Mouse (Mus musculus): ENCODE results near the gene Spi1. TPM values are rescaled to one million over a fixed set of nuclear protein-coding genes. Genes with fewer than 3 reads are reported as not detected.

Spi1 gene
- polyA plus RNA-seq, 1 experiment from 2014 or later: 6.9 TPM

- Histone ChIP-seq H3K27me3 (replicated peaks; ENCODE audit: control insufficient read depth, insufficient read depth, low read length) (no peaks in the 10 kb centered on the region; the same call in 1 of the 2 replicates), H3K9me3 (ENCODE audit: control insufficient read depth, low read length) (no peaks in the 10 kb centered on the region), H3K9ac (ENCODE audit: low read length) (no peak overlapping the region), H3K27ac (ENCODE audit: low read depth) (no peak overlapping the region), H3K4me2 (ENCODE audit: low read length) (no peak overlapping the region), H3K4me1 (replicated peaks; ENCODE audit: control insufficient read depth, insufficient read depth, low read length) (0 out of 2 replicates have a peak, but pooled peaks cover 3% of the 10 kb centered on the region), H3K4me3 (ENCODE audit: low read depth, low read length) (no peak overlapping the region), H3K36me3 (ENCODE audit: control insufficient read depth, insufficient read depth, low read length) (no peaks in the 10 kb centered on the region)
- WGBS: 74% methylated on average over 10 of the region's 10 CpGs
- no peak for DNase-seq (ENCODE audit: low spot score)
- ATAC-seq (replicated peaks; ENCODE audit: low FRiP score, low TSS enrichment, low read depth): no peak
These were observed 31.1 kb downstream of the Spi1 start for GRCm38 (mm10) chr2:91113334-91113733.

DNA sequence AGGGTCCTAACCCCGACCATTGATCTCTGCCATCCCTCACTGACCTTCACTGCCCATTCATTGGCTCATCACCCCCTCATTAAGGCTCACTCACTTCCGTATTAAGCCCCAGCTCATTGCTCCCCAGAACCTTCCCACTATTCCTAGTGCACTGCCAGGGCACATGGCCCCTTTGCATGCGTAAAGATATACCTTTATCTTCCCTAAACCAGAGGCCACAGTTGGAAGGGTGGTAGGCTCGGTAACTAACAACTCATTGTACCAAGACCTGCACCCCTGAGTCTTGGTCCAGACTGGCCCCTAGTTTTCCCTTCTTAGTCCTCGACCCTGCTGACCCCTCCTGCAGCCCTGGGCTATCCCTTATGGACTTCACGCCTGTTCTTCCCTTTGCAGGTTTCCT is 31.7 kb downstream of the Spi1 start:
- ATAC-seq (replicated peaks; ENCODE audit: low FRiP score, low TSS enrichment, low read depth) (no peak), DNase-seq (ENCODE audit: low spot score) (no peak)
- no peak overlapping the region for H3K9ac ChIP-seq (ENCODE audit: low read length)
- H3K4me1 ChIP-seq (replicated peaks; ENCODE audit: control insufficient read depth, insufficient read depth, low read length): 0 out of 2 replicates have a peak, but pooled peaks cover 3% of the 10 kb centered on the region
- no peak overlapping the region for H3K4me3 ChIP-seq (ENCODE audit: low read depth, low read length)
- no peaks in the 10 kb centered on the region; the same call in 1 of the 2 replicates for H3K27me3 ChIP-seq (replicated peaks; ENCODE audit: control insufficient read depth, insufficient read depth, low read length)
- no peaks in the 10 kb centered on the region for H3K36me3 ChIP-seq (ENCODE audit: control insufficient read depth, insufficient read depth, low read length)
- H3K27ac ChIP-seq (ENCODE audit: low read depth): no peak overlapping the region
- no peak overlapping the region for H3K4me2 ChIP-seq (ENCODE audit: low read length)
- H3K9me3 ChIP-seq (ENCODE audit: control insufficient read depth, low read length): no peaks in the 10 kb centered on the region
- WGBS: 72% methylated on average over 6 of the region's 6 CpGs

- no peaks in the 10 kb centered on the region; the same call in 1 of the 2 replicates for H3K27me3 ChIP-seq (replicated peaks; ENCODE audit: control insufficient read depth, insufficient read depth, low read length)
- no peaks in the 10 kb centered on the region for H3K36me3 ChIP-seq (ENCODE audit: control insufficient read depth, insufficient read depth, low read length)
- H3K9ac ChIP-seq (ENCODE audit: low read length): peak overlapping the region; percentile 38
- no peaks in the 10 kb centered on the region for H3K9me3 ChIP-seq (ENCODE audit: control insufficient read depth, low read length)
- 0 out of 2 replicates have a peak, but pooled peaks cover 3% of the 10 kb centered on the region for H3K4me1 ChIP-seq (replicated peaks; ENCODE audit: control insufficient read depth, insufficient read depth, low read length)
- H3K27ac ChIP-seq (ENCODE audit: low read depth): no peak overlapping the region
- WGBS: 7% methylated on average over 39 of the region's 42 CpGs
- H3K4me3 ChIP-seq (ENCODE audit: low read depth, low read length): peak overlapping the region; percentile 35
- peak; percentile 99 for DNase-seq (ENCODE audit: low spot score)
- peak overlapping the region; percentile 81 for H3K4me2 ChIP-seq (ENCODE audit: low read length)
- peak; percentile 72 for ATAC-seq (replicated peaks; ENCODE audit: low FRiP score, low TSS enrichment, low read depth)
These were observed 32.8 kb downstream of the Spi1 start for GRCm38 (mm10) chr2:91114781-91115577.

DNA sequence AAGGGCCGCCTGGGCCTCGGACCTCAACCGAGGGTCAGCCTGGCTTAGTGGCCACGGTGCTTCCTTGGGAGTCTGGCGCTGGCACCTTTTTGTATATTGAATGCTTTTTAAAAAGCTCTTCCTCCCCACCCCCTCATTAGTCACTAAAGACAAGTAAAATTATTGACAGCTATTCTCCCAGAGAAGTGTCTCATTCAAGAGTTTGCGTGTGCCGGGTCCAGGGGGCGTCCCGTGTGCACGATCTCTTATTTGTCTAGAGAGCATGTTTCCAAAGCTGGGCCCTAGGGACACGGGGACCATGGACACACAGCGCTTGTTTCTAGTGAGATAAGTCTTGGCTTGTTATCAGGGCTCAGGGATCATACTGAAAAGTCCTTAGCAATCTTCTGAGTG is 33.4 kb downstream of the Spi1 start:
- Histone ChIP-seq H3K9ac (ENCODE audit: low read length) (peak overlapping the region; percentile 38), H3K4me3 (ENCODE audit: low read depth, low read length) (peak overlapping the region; percentile 35), H3K4me2 (ENCODE audit: low read length) (peak overlapping the region; percentile 81), H3K27me3 (replicated peaks; ENCODE audit: control insufficient read depth, insufficient read depth, low read length) (no peaks in the 10 kb centered on the region; the same call in 1 of the 2 replicates), H3K9me3 (ENCODE audit: control insufficient read depth, low read length) (no peaks in the 10 kb centered on the region), H3K27ac (ENCODE audit: low read depth) (no peak overlapping the region), H3K36me3 (ENCODE audit: control insufficient read depth, insufficient read depth, low read length) (no peaks in the 10 kb centered on the region), H3K4me1 (replicated peaks; ENCODE audit: control insufficient read depth, insufficient read depth, low read length) (0 out of 2 replicates have a peak, but pooled peaks cover 3% of the 10 kb centered on the region)
- ATAC-seq (replicated peaks; ENCODE audit: low FRiP score, low TSS enrichment, low read depth): no peak
- DNase-seq (ENCODE audit: low spot score): peak; percentile 56
- WGBS: 34% methylated on average over 12 of the region's 12 CpGs

- 86% methylated on average over 5 of the region's 5 CpGs for WGBS
- Histone ChIP-seq H3K4me3 (ENCODE audit: low read depth, low read length) (no peak overlapping the region), H3K4me2 (ENCODE audit: low read length) (no peak overlapping the region), H3K9ac (ENCODE audit: low read length) (no peak overlapping the region), H3K36me3 (ENCODE audit: control insufficient read depth, insufficient read depth, low read length) (no peaks in the 10 kb centered on the region), H3K9me3 (ENCODE audit: control insufficient read depth, low read length) (no peaks in the 10 kb centered on the region), H3K27ac (ENCODE audit: low read depth) (no peak overlapping the region), H3K27me3 (replicated peaks; ENCODE audit: control insufficient read depth, insufficient read depth, low read length) (no peaks in the 10 kb centered on the region; the same call in 1 of the 2 replicates), H3K4me1 (replicated peaks; ENCODE audit: control insufficient read depth, insufficient read depth, low read length) (0 out of 2 replicates have a peak, but pooled peaks cover 3% of the 10 kb centered on the region)
- ATAC-seq (replicated peaks; ENCODE audit: low FRiP score, low TSS enrichment, low read depth): no peak
- DNase-seq (ENCODE audit: low spot score): no peak
These were observed 34.7 kb downstream of the Spi1 start for GRCm38 (mm10) chr2:91116842-91117241.

DNA sequence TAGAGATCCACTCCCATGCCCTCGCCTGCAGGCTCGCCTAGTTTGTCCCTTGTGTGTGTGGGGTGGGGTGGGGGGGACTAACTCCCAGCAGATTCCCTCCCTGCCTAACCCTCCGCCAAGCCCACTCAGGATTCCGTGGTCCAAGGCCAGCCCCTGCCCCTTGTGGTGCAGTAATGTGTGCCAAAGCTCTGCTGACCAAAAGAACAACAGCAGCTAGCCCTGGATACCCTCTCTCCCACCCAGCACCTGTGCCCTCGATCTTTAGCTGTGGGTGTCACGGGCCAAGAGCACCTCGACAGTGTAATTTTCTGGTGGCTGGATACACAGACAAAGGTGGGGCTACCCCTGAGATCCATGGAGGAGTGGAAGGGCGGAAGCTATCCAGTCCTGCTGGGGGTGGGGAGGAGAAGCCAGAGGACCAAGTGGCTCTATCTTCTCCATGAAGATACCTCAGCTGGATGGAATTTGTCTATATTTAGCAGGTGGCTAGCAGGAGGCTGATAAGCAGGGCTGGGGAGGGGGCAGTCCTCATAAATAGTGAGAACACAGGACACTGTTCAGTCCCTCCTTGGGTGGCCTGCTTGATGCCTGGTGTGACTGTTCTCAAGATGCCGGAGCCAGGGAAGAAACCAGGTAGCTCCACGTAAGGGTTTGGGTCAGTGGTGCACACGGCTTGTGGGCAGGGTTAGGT is 35.5 kb downstream of the Spi1 start, which contains the start of gene Mybpc3:
Gene Mybpc3, plus strand, starts transcription at position 560 of the 691 bp plus-strand sequence.
- WGBS: 82% methylated on average over 11 of the region's 11 CpGs
- DNase-seq (ENCODE audit: low spot score): no peak
- ATAC-seq (replicated peaks; ENCODE audit: low FRiP score, low TSS enrichment, low read depth): no peak
- H3K9me3 ChIP-seq (ENCODE audit: control insufficient read depth, low read length): no peaks in the 10 kb centered on the region
- no peak within 1 kb of the TSS for H3K9ac ChIP-seq (ENCODE audit: low read length)
- no peaks in the 10 kb centered on the region for H3K36me3 ChIP-seq (ENCODE audit: control insufficient read depth, insufficient read depth, low read length)
- no peak within 1 kb of the TSS for H3K27ac ChIP-seq (ENCODE audit: low read depth)
- H3K4me3 ChIP-seq (ENCODE audit: low read depth, low read length): no peak within 1 kb of the TSS
- 0 out of 2 replicates have a peak, but pooled peaks cover 3% of the 10 kb centered on the region for H3K4me1 ChIP-seq (replicated peaks; ENCODE audit: control insufficient read depth, insufficient read depth, low read length)
- H3K4me2 ChIP-seq (ENCODE audit: low read length): no peak within 1 kb of the TSS
- no peaks in the 10 kb centered on the region; the same call in 1 of the 2 replicates for H3K27me3 ChIP-seq (replicated peaks; ENCODE audit: control insufficient read depth, insufficient read depth, low read length)

GRCm38 (mm10) chr2:91118647-91119046 is 36.5 kb downstream of the Spi1 start:
- Histone ChIP-seq H3K4me2 (ENCODE audit: low read length) (no peak overlapping the region), H3K4me3 (ENCODE audit: low read depth, low read length) (no peak overlapping the region), H3K4me1 (replicated peaks; ENCODE audit: control insufficient read depth, insufficient read depth, low read length) (0 out of 2 replicates have a peak, but pooled peaks cover 3% of the 10 kb centered on the region), H3K9ac (ENCODE audit: low read length) (no peak overlapping the region), H3K9me3 (ENCODE audit: control insufficient read depth, low read length) (no peaks in the 10 kb centered on the region), H3K36me3 (ENCODE audit: control insufficient read depth, insufficient read depth, low read length) (no peaks in the 10 kb centered on the region), H3K27ac (ENCODE audit: low read depth) (no peak overlapping the region), H3K27me3 (replicated peaks; ENCODE audit: control insufficient read depth, insufficient read depth, low read length) (no peaks in the 10 kb centered on the region; the same call in 1 of the 2 replicates)
- DNase-seq (ENCODE audit: low spot score) (no peak), ATAC-seq (replicated peaks; ENCODE audit: low FRiP score, low TSS enrichment, low read depth) (no peak)
- 58% methylated on average over 1 of the region's 1 CpGs for WGBS

DNA sequence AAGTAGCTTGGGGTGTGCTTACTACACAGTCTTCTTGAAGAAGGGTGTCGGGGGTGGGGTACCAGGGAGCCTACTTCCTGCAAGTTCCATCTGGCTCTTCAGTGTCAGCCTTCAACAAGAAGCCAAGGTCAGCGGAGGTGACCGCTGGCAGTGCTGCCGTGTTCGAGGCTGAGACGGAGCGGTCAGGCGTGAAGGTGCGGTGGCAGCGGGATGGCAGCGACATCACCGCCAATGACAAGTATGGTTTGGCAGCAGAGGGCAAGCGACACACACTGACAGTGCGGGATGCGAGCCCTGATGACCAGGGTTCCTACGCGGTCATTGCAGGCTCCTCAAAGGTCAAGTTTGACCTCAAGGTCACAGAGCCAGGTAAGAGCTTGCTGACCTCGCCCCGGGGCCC is 36.9 kb downstream of the Spi1 start:
- H3K27ac ChIP-seq (ENCODE audit: low read depth): no peak overlapping the region
- no peaks in the 10 kb centered on the region for H3K36me3 ChIP-seq (ENCODE audit: control insufficient read depth, insufficient read depth, low read length)
- H3K9ac ChIP-seq (ENCODE audit: low read length): no peak overlapping the region
- no peaks in the 10 kb centered on the region; the same call in 1 of the 2 replicates for H3K27me3 ChIP-seq (replicated peaks; ENCODE audit: control insufficient read depth, insufficient read depth, low read length)
- no peak overlapping the region for H3K4me2 ChIP-seq (ENCODE audit: low read length)
- no peak for ATAC-seq (replicated peaks; ENCODE audit: low FRiP score, low TSS enrichment, low read depth)
- no peak overlapping the region for H3K4me3 ChIP-seq (ENCODE audit: low read depth, low read length)
- no peaks in the 10 kb centered on the region for H3K9me3 ChIP-seq (ENCODE audit: control insufficient read depth, low read length)
- H3K4me1 ChIP-seq (replicated peaks; ENCODE audit: control insufficient read depth, insufficient read depth, low read length): 0 out of 2 replicates have a peak, but pooled peaks cover 3% of the 10 kb centered on the region
- DNase-seq (ENCODE audit: low spot score): no peak
- WGBS: 92% methylated on average over 19 of the region's 19 CpGs

Data from intestine, embryonic 14.5 days (tissue).